Mouse (Mus musculus) bone marrow macrophage, adult 2 months (primary cell): ENCODE measurements around the gene Kif2a. TPM values are rescaled to one million over a fixed set of nuclear protein-coding genes. Genes with fewer than 3 reads are reported as not detected.

Experiments
- H3K27ac ChIP-seq: 2 replicates; pipeline ENCODE4 v1.5.1; 2012; ENCODE audit warnings: low read depth, low read length; ENCODE audit not compliant: insufficient read depth
- H3K4me1 ChIP-seq: 2 replicates; pipeline ENCODE4 v1.6.1; 2012; ENCODE audit warnings: low read length; ENCODE audit not compliant: control insufficient read depth, insufficient read depth
- H3K4me3 ChIP-seq: 2 replicates; pipeline ENCODE4 v1.5.1; 2012; ENCODE audit warnings: mild to moderate bottlenecking, low read length, moderate library complexity; ENCODE audit not compliant: insufficient read depth
- CTCF ChIP-seq: IDR thresholded peaks from 2 replicates; pipeline ENCODE4 v1.5.1; 2012; ENCODE audit warnings: low read depth, mild to moderate bottlenecking, low read length, moderate library complexity
- POLR2A ChIP-seq: IDR thresholded peaks from 2 replicates; pipeline ENCODE4 v1.6.1; 2012; ENCODE audit warnings: mild to moderate bottlenecking, low read depth, low read length, borderline replicate concordance
- polyA plus RNA-seq: library from polyadenylated mRNA; stranded (reverse); fragments of >200 nt; gene quantifications from 2 replicates; pipeline ENCODE4 v1.2.4, GENCODE M21; 2012; ENCODE audit not compliant: missing spikeins, insufficient read depth, insufficient read length

Gene Kif2a
- polyA plus RNA-seq, 1 experiment, result 49.3 TPM

- Histone ChIP-seq H3K4me1 (peaks cover 29% of the 10 kb centered on the region), H3K27ac (no peak overlapping the region), H3K4me3 (no peak overlapping the region)
- TF ChIP-seq POLR2A (no peak), CTCF (no peak)
Measured at GRCm38 (mm10) chr13:106996891-106997290, 25.0 kb downstream of the Kif2a start.

- H3K27ac ChIP-seq, result no peak overlapping the region
- no peak overlapping the region for H3K4me3 ChIP-seq
- no peaks in the 10 kb centered on the region for H3K4me1 ChIP-seq
- TF ChIP-seq CTCF (no peak), POLR2A (no peak)
Measured at GRCm38 (mm10) chr13:106961496-106961895, 60.4 kb downstream of the Kif2a start.

GRCm38 (mm10) chr13:106960557-106960956 lies 61.4 kb downstream of the Kif2a start:
- no peak for TF ChIP-seq POLR2A
- no peak for TF ChIP-seq CTCF
- Histone ChIP-seq H3K4me3 (no peak overlapping the region), H3K4me1 (no peaks in the 10 kb centered on the region), H3K27ac (no peak overlapping the region)

GRCm38 (mm10) chr13:106958286-106958685 lies 63.6 kb downstream of the Kif2a start:
- TF ChIP-seq CTCF, result no peak
- no peak for TF ChIP-seq POLR2A
- H3K4me3 ChIP-seq, result no peak overlapping the region
- H3K27ac ChIP-seq, result no peak overlapping the region
- H3K4me1 ChIP-seq, result no peaks in the 10 kb centered on the region

- TF ChIP-seq CTCF, result no peak
- Histone ChIP-seq H3K4me1 (no peaks in the 10 kb centered on the region), H3K4me3 (no peak overlapping the region), H3K27ac (no peak overlapping the region)
Measured at GRCm38 (mm10) chr13:106957554-106957953, 64.4 kb downstream of the Kif2a start.

GRCm38 (mm10) chr13:106954880-106955279 lies 67.0 kb downstream of the Kif2a start:
- TF ChIP-seq POLR2A (no peak), CTCF (no peak)
- no peak overlapping the region for H3K4me3 ChIP-seq
- no peak overlapping the region for H3K27ac ChIP-seq
- no peaks in the 10 kb centered on the region for H3K4me1 ChIP-seq

GRCm38 (mm10) chr13:106947583-106947982 lies 74.3 kb downstream of the Kif2a start:
- no peak overlapping the region for H3K27ac ChIP-seq
- no peak for TF ChIP-seq POLR2A
- TF ChIP-seq CTCF, result no peak
- peaks cover 10% of the 10 kb centered on the region for H3K4me1 ChIP-seq
- peak overlapping the region; percentile 74 for H3K4me3 ChIP-seq

GRCm38 (mm10) chr13:106946594-106947540 lies 75.1 kb downstream of the Kif2a start, which contains the start of gene Dimt1:
Gene Dimt1 (plus strand): TSS chr13:106947127.
- peak within 1 kb of the TSS; percentile 74 for H3K4me3 ChIP-seq
- peak within 1 kb of the TSS; percentile 61 for H3K27ac ChIP-seq
- 0 out of 2 replicates have a peak, but pooled peaks have one; percentile 55 for TF ChIP-seq POLR2A
- TF ChIP-seq CTCF, result no peak
- H3K4me1 ChIP-seq, result peaks cover 10% of the 10 kb centered on the region

- Histone ChIP-seq H3K4me1 (peaks cover 10% of the 10 kb centered on the region), H3K27ac (no peak overlapping the region), H3K4me3 (no peak overlapping the region)
- TF ChIP-seq CTCF, result no peak
Measured at GRCm38 (mm10) chr13:106945518-106945917, 76.4 kb downstream of the Kif2a start.

GRCm38 (mm10) chr13:106942721-106943120 lies 79.2 kb downstream of the Kif2a start:
- no peak for TF ChIP-seq POLR2A
- no peak for TF ChIP-seq CTCF
- no peak overlapping the region for H3K4me3 ChIP-seq
- no peak overlapping the region for H3K27ac ChIP-seq
- H3K4me1 ChIP-seq, result peaks cover 5% of the 10 kb centered on the region
